Mouse (Mus musculus) cerebellum, adult 18-20 months (tissue): ENCODE data around the gene Elane.

Experiments
- DNase-seq, 2 experiments: peaks; one replicate each; pipeline ENCODE4 v3.0.0; 2021

Gene Elane

GRCm38 (mm10) chr10:79916081-79916480 lies 30.0 kb downstream of the Elane start:
- DNase-seq = peak in 1 of 2 experiments; percentile 40

- peak; percentile 90 to 93 for DNase-seq
These were observed 30.9 kb downstream of the Elane start, which contains the start of gene Kiss1r for GRCm38 (mm10) chr10:79916808-79917531. Kiss1r (plus strand) TSS chr10:79916971.

- no peak for DNase-seq
These were observed 31.6 kb downstream of the Elane start for GRCm38 (mm10) chr10:79917532-79918100.

GRCm38 (mm10) chr10:79918231-79919078 lies 32.4 kb downstream of the Elane start:
- peak; percentile 54 to 56 for DNase-seq

- no peak for DNase-seq
These were observed 33.3 kb downstream of the Elane start for GRCm38 (mm10) chr10:79919251-79919849.

- DNase-seq = no peak
These were observed 34.2 kb downstream of the Elane start for GRCm38 (mm10) chr10:79920056-79920890.

GRCm38 (mm10) chr10:79920958-79921535 lies 35.0 kb downstream of the Elane start, which contains the start of gene R3hdm4:
R3hdm4 (minus strand) TSS chr10:79921208.
- peak in 1 of 2 experiments; percentile 50 for DNase-seq

- peak in 1 of 2 experiments; percentile 56 for DNase-seq
These were observed 35.5 kb downstream of the Elane start for GRCm38 (mm10) chr10:79921572-79921971.

- DNase-seq = peak; percentile 88 to 99
These were observed 39.1 kb downstream of the Elane start for GRCm38 (mm10) chr10:79924998-79925784.

GRCm38 (mm10) chr10:79925785-79926490 lies 39.9 kb downstream of the Elane start:
- no peak for DNase-seq

- peak; percentile 90 to 93 for DNase-seq
These were observed 40.7 kb downstream of the Elane start, which contains the start of gene Arid3a for GRCm38 (mm10) chr10:79926491-79927323. Arid3a (plus strand) TSS chr10:79927043.

- peak; percentile 52 to 63 for DNase-seq
These were observed 41.4 kb downstream of the Elane start for GRCm38 (mm10) chr10:79927324-79928029.

GRCm38 (mm10) chr10:79928030-79928694 lies 42.1 kb downstream of the Elane start:
- peak in 1 of 2 experiments; percentile 40 for DNase-seq

- no peak for DNase-seq
These were observed 43.1 kb downstream of the Elane start for GRCm38 (mm10) chr10:79928907-79929701.

GRCm38 (mm10) chr10:79929967-79930825 lies 44.1 kb downstream of the Elane start:
- no peak for DNase-seq

GRCm38 (mm10) chr10:79930826-79931186 lies 44.8 kb downstream of the Elane start:
- DNase-seq = peak in 1 of 2 experiments; percentile 4
